Mouse (Mus musculus): Measurements from ENCODE around the gene Atp6v1c2.

- no peak for TF ChIP-seq GABPA (IDR thresholded peaks at IDR 0.05; ENCODE audit: insufficient replicate concordance, low read depth, low read length)
- no peak for TF ChIP-seq POLR2A (IDR thresholded peaks at IDR 0.05; ENCODE audit: low read depth, low read length)
- no peak for TF ChIP-seq CTCF (conservative IDR thresholded peaks at IDR 0.05 in 1 of 2, IDR thresholded peaks at IDR 0.05 in 1 of 2; ENCODE audit: low read depth in 2 of 2, low read length in 2 of 2)
- TF ChIP-seq MAFK (IDR thresholded peaks at IDR 0.05; ENCODE audit: insufficient replicate concordance, low read length) = no peak
- TF ChIP-seq HCFC1 (IDR thresholded peaks at IDR 0.05; ENCODE audit: low read depth, low read length) = no peak
- TF ChIP-seq EP300 (IDR thresholded peaks at IDR 0.05; ENCODE audit: low read length) = no peak
- TF ChIP-seq KAT2A (IDR thresholded peaks at IDR 0.05; ENCODE audit: insufficient replicate concordance, low read length) = no peak
Observed at GRCm38 (mm10) chr12:17347327-17348047, 18.3 kb upstream of the Atp6v1c2 start.

Data from CH12.LX (cell line).